Mouse (Mus musculus) limb, embryonic 11.5 days (tissue): ENCODE measurements around the gene Map3k7. TPM values are rescaled to one million over a fixed set of nuclear protein-coding genes. Genes with fewer than 3 reads are reported as not detected.

Experiments used
- ATAC-seq: fragments of 200-750 bp; cut with Nextera tagmentation; 2 replicates; pipeline ENCODE4 v1.8.0; 2017; ENCODE audit warnings: low read depth; ENCODE audit not compliant: insufficient number of reproducible peaks, low FRiP score, low TSS enrichment
- DNase-seq: peaks from one replicate; pipeline ENCODE4 v3.0.0-alpha.2; 2015; ENCODE audit warnings: low spot score
- H3K27ac ChIP-seq: fragments of 300-500 bp; sonication (generic); replicated peaks from 2 replicates; pipeline ENCODE4 v1.5.1; 2014; ENCODE audit warnings: low read depth, mild to moderate bottlenecking, low read length
- H3K27me3 ChIP-seq: fragments of 300-500 bp; sonication (generic); 2 replicates; pipeline ENCODE4 v1.6.1; 2014; ENCODE audit warnings: mild to moderate bottlenecking, low read length, mixed read lengths; ENCODE audit not compliant: control insufficient read depth, insufficient read depth
- H3K36me3 ChIP-seq: fragments of 300-500 bp; sonication (generic); 2 replicates; pipeline ENCODE4 v1.6.1; 2014; ENCODE audit warnings: mild to moderate bottlenecking, low read length, moderate library complexity, mixed read lengths; ENCODE audit not compliant: control insufficient read depth, insufficient read depth
- H3K4me1 ChIP-seq: fragments of 300-500 bp; sonication (generic); 2 replicates; pipeline ENCODE4 v1.6.1; 2014; ENCODE audit warnings: low read length, mixed read lengths; ENCODE audit not compliant: control insufficient read depth, insufficient read depth
- H3K4me2 ChIP-seq: fragments of 300-500 bp; sonication (generic); 2 replicates; pipeline ENCODE4 v1.6.1; 2014; ENCODE audit warnings: low read depth, mild to moderate bottlenecking, moderate library complexity; ENCODE audit not compliant: severe bottlenecking
- H3K4me3 ChIP-seq: fragments of 300-500 bp; sonication (generic); 2 replicates; pipeline ENCODE4 v1.5.1; 2014; ENCODE audit warnings: low read depth, low read length
- H3K9ac ChIP-seq: fragments of 300-500 bp; sonication (generic); 2 replicates; pipeline ENCODE4 v1.6.1; 2014; ENCODE audit warnings: mild to moderate bottlenecking, low read length
- H3K9me3 ChIP-seq: fragments of 300-500 bp; sonication (generic); 2 replicates; pipeline ENCODE4 v1.6.1; 2016; ENCODE audit warnings: low read length; ENCODE audit not compliant: control insufficient read depth
- WGBS: fragments of 180-500 bp; shearing (Covaris S2); extraction: QIAGEN DNeasy Blood & Tissue Kit; methylation state at CpG from one replicate; pipeline ENCODE4 v1.1.7; 2014; 5-methylcytosine and 5-hydroxymethylcytosine counted together
- polyA plus RNA-seq: library from polyadenylated mRNA; unstranded; fragments of >200 nt; fragmentation: Nextera tagmentation; extraction: Ambion mirVana; gene quantifications from 2 replicates; pipeline ENCODE4 v1.2.1, GENCODE M21; 2014

The Map3k7 gene
- polyA plus RNA-seq, 1 experiment from 2014 or later: 55.1 TPM

GRCm38 (mm10) chr4:31936358-31936757, 27.5 kb upstream of the Map3k7 start:
- DNase-seq (no peak), ATAC-seq (no peak)
- no peak overlapping the region for H3K4me3 ChIP-seq
- WGBS: 18% methylated on average over 8 of the region's 8 CpGs
- H3K4me1 ChIP-seq: no peaks in the 10 kb centered on the region; the same call in 1 of the 2 replicates
- no peak overlapping the region for H3K27ac ChIP-seq
- H3K27me3 ChIP-seq: no peaks in the 10 kb centered on the region
- H3K4me2 ChIP-seq: no peak overlapping the region
- H3K36me3 ChIP-seq: no peaks in the 10 kb centered on the region
- H3K9ac ChIP-seq: no peak overlapping the region
- H3K9me3 ChIP-seq: no peaks in the 10 kb centered on the region

- Histone ChIP-seq H3K9ac (peak overlapping the region; percentile 80), H3K9me3 (no peaks in the 10 kb centered on the region), H3K4me3 (peak overlapping the region; percentile 37), H3K27ac (peak overlapping the region; percentile 81; the same call in 1 of the 2 replicates), H3K4me2 (peak overlapping the region; percentile 85), H3K4me1 (no peaks in the 10 kb centered on the region; the same call in 1 of the 2 replicates), H3K36me3 (no peaks in the 10 kb centered on the region), H3K27me3 (no peaks in the 10 kb centered on the region)
- DNase-seq (peak; percentile 45), ATAC-seq (no peak)
- WGBS: 5% methylated on average over 15 of the region's 15 CpGs
Observed at GRCm38 (mm10) chr4:31936911-31937375, 27.0 kb upstream of the Map3k7 start.

- ATAC-seq: peak; percentile 77
- Histone ChIP-seq H3K4me1 (no peaks in the 10 kb centered on the region; the same call in 1 of the 2 replicates), H3K27ac (peak overlapping the region; percentile 81), H3K9ac (peak overlapping the region; percentile 80), H3K36me3 (no peaks in the 10 kb centered on the region), H3K9me3 (no peaks in the 10 kb centered on the region), H3K4me3 (peak overlapping the region; percentile 37), H3K4me2 (peak overlapping the region; percentile 85), H3K27me3 (no peaks in the 10 kb centered on the region)
- peak; percentile 74 for DNase-seq
- WGBS: under 1% methylated on average over 36 of the region's 36 CpGs
Observed at GRCm38 (mm10) chr4:31937376-31938281, 26.3 kb upstream of the Map3k7 start.

- no peak overlapping the region for H3K4me3 ChIP-seq
- no peak overlapping the region for H3K4me2 ChIP-seq
- no peaks in the 10 kb centered on the region for H3K27me3 ChIP-seq
- DNase-seq (peak; percentile 66), ATAC-seq (peak; percentile 44; the same call in 1 of the 2 replicates)
- H3K9ac ChIP-seq: no peak overlapping the region
- no peaks in the 10 kb centered on the region for H3K9me3 ChIP-seq
- no peaks in the 10 kb centered on the region for H3K36me3 ChIP-seq
- H3K4me1 ChIP-seq: no peaks in the 10 kb centered on the region; the same call in 1 of the 2 replicates
- H3K27ac ChIP-seq: no peak overlapping the region
- WGBS: 25% methylated on average over 9 of the region's 9 CpGs
Observed at GRCm38 (mm10) chr4:31938416-31939106, 25.3 kb upstream of the Map3k7 start.

- 69% methylated on average over 4 of the region's 4 CpGs for WGBS
- Histone ChIP-seq H3K9me3 (no peaks in the 10 kb centered on the region), H3K4me3 (no peak overlapping the region), H3K9ac (no peak overlapping the region), H3K4me2 (no peak overlapping the region), H3K36me3 (no peaks in the 10 kb centered on the region), H3K27me3 (no peaks in the 10 kb centered on the region), H3K27ac (no peak overlapping the region), H3K4me1 (no peaks in the 10 kb centered on the region; the same call in 1 of the 2 replicates)
- ATAC-seq: no peak
- no peak for DNase-seq
Observed at GRCm38 (mm10) chr4:31941616-31942015, 22.3 kb upstream of the Map3k7 start.

GRCm38 (mm10) chr4:31943045-31943444, 20.9 kb upstream of the Map3k7 start:
- Histone ChIP-seq H3K4me3 (no peak overlapping the region), H3K4me2 (no peak overlapping the region), H3K4me1 (no peaks in the 10 kb centered on the region), H3K36me3 (no peaks in the 10 kb centered on the region), H3K27ac (no peak overlapping the region), H3K9ac (no peak overlapping the region), H3K27me3 (no peaks in the 10 kb centered on the region), H3K9me3 (no peaks in the 10 kb centered on the region)
- no peak for ATAC-seq
- DNase-seq: no peak
- 91% methylated on average over 2 of the region's 2 CpGs for WGBS

GRCm38 (mm10) chr4:31964194-31964875, 438 bp downstream of the Map3k7 start:
- H3K4me2 ChIP-seq: peak overlapping the region; percentile 71
- peak; percentile 26; the same call in 1 of the 2 replicates for ATAC-seq
- 0 out of 2 replicates have a peak, but pooled peaks cover 5% of the 10 kb centered on the region for H3K4me1 ChIP-seq
- peak overlapping the region; percentile 76 for H3K4me3 ChIP-seq
- H3K9me3 ChIP-seq: no peaks in the 10 kb centered on the region
- H3K9ac ChIP-seq: peak overlapping the region; percentile 85
- under 1% methylated on average over 47 of the region's 47 CpGs for WGBS
- peak overlapping the region; percentile 96 for H3K27ac ChIP-seq
- no peaks in the 10 kb centered on the region for H3K36me3 ChIP-seq
- no peak for DNase-seq
- no peaks in the 10 kb centered on the region for H3K27me3 ChIP-seq

- no peak overlapping the region for H3K9ac ChIP-seq
- no peaks in the 10 kb centered on the region for H3K27me3 ChIP-seq
- H3K9me3 ChIP-seq: no peaks in the 10 kb centered on the region
- WGBS: 57% methylated on average over 2 of the region's 2 CpGs
- H3K27ac ChIP-seq: no peak overlapping the region
- ATAC-seq: no peak
- H3K4me2 ChIP-seq: peak overlapping the region; percentile 71; the same call in 1 of the 2 replicates
- H3K36me3 ChIP-seq: no peaks in the 10 kb centered on the region
- H3K4me1 ChIP-seq: 0 out of 2 replicates have a peak, but pooled peaks cover 5% of the 10 kb centered on the region
- no peak for DNase-seq
- H3K4me3 ChIP-seq: peak overlapping the region; percentile 76
Observed at GRCm38 (mm10) chr4:31965208-31965607, 1.3 kb downstream of the Map3k7 start.
